Mouse (Mus musculus) ES-Bruce4 (cell line): ENCODE measurements around the gene Ccnd2.

ENCODE experiments used
- CTCF ChIP-seq: IDR thresholded peaks from one replicate; pipeline ENCODE4 v1.8.1; 2011; ENCODE audit warnings: low read depth, low read length
- EP300 ChIP-seq: IDR thresholded peaks from 2 replicates; pipeline ENCODE4 v1.6.1; 2011; ENCODE audit warnings: low read depth, low read length; ENCODE audit not compliant: insufficient read depth
- POLR2A ChIP-seq: IDR thresholded peaks from one replicate; pipeline ENCODE4 v1.8.1; 2011; ENCODE audit warnings: low read length; ENCODE audit not compliant: insufficient read depth

DNA sequence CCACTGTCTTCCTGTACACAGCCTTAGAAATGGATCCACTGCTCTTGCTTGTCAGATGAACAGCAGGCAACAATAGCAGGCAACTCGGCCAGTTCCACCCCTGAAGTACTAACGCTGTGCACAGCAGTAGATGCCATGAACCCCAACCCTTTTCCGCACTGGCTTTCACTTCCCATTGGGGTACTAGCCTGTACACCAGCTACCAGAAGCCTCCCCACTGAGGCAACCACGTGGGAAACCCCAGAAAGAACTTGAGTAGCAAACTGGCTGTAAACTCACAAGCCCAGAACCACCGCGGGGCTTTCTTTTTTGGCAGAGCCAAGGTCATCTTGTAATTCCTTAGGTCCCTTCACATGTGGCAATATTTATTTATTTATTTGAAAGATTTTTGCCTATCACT, 70.2 kb downstream of the Ccnd2 start:
- TF ChIP-seq POLR2A (no peak), EP300 (no peak), CTCF (no peak)
